Mouse (Mus musculus) limb, embryonic 15.5 days (tissue): Measurements from ENCODE around the gene Tfpi. TPM values are rescaled to one million over a fixed set of nuclear protein-coding genes. Genes with fewer than 3 reads are reported as not detected.
"Not testable (repeated sequence)": the region's sequence is repeated elsewhere in the genome, so short reads cannot be mapped to it uniquely, and the experiment has no call there.

ENCODE experiments used
- ATAC-seq: fragments of 200-750 bp; cut with Nextera tagmentation; 2 replicates; pipeline ENCODE4 v1.8.0; 2017; ENCODE audit warnings: low read depth, moderate TSS enrichment; ENCODE audit not compliant: insufficient number of reproducible peaks, low FRiP score, low TSS enrichment
- H3K27ac ChIP-seq: fragments of 300-500 bp; sonication (generic); 2 replicates; pipeline ENCODE4 v1.5.1; 2015; ENCODE audit warnings: moderate library complexity, mild to moderate bottlenecking, inconsistent platforms
- H3K27me3 ChIP-seq: fragments of 300-500 bp; sonication (generic); 2 replicates; pipeline ENCODE4 v1.6.1; 2015; ENCODE audit warnings: inconsistent platforms
- H3K36me3 ChIP-seq: fragments of 300-500 bp; sonication (generic); 2 replicates; pipeline ENCODE4 v1.6.1; 2015; ENCODE audit warnings: inconsistent platforms
- H3K4me1 ChIP-seq: fragments of 300-500 bp; sonication (generic); 2 replicates; pipeline ENCODE4 v1.6.1; 2015; ENCODE audit warnings: inconsistent platforms
- H3K4me2 ChIP-seq: fragments of 300-500 bp; sonication (generic); 2 replicates; pipeline ENCODE4 v1.6.1; 2015; ENCODE audit warnings: mild to moderate bottlenecking, inconsistent platforms
- H3K4me3 ChIP-seq: fragments of 300-500 bp; sonication (generic); 2 replicates; pipeline ENCODE4 v1.5.1; 2015; ENCODE audit warnings: mild to moderate bottlenecking, inconsistent platforms
- H3K9ac ChIP-seq: fragments of 300-500 bp; sonication (generic); 2 replicates; pipeline ENCODE4 v1.6.1; 2015; ENCODE audit warnings: inconsistent platforms
- H3K9me3 ChIP-seq: fragments of 300-500 bp; sonication (generic); 2 replicates; pipeline ENCODE4 v1.6.1; 2016; ENCODE audit warnings: inconsistent platforms
- WGBS: fragments of 180-500 bp; shearing (Covaris S2); methylation state at CpG from one replicate; pipeline ENCODE4 v1.1.7; 2015; 5-methylcytosine and 5-hydroxymethylcytosine counted together
- polyA plus RNA-seq: library from polyadenylated mRNA; unstranded; fragments of >200 nt; fragmentation: Nextera tagmentation; extraction: Ambion mirVana; gene quantifications from 2 replicates; pipeline ENCODE4 v1.2.1, GENCODE M21; 2015

Gene Tfpi
- 28.6 and 29.9 TPM in 2 replicates for polyA plus RNA-seq

DNA sequence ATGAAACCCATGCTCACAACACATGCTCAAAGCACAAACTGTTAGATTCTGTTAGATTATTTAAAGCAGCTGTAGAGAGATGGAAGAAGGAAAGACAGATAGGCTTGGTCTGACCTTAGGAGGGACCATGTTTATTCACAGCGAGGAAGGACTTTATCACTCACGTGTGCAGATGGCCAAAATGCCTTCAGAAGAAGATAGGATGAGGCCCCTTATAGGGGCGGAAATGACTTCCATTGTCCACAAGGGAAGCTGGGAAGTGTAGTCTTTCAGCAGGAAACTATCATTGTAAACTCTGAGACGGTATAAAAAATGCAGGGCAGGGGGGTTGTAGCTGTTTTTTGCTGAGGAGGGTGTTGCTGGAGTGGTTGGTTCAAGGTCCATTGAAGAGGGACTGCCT lies at the start of gene Tfpi:
Gene Tfpi, minus strand, starts transcription at position 199 of the 400 bp plus-strand sequence.
- Histone ChIP-seq H3K27me3 (no peaks in the 10 kb centered on the region), H3K9ac (no peak within 1 kb of the TSS), H3K4me1 (0 out of 2 replicates have a peak, but pooled peaks cover 3% of the 10 kb centered on the region), H3K27ac (peak within 1 kb of the TSS; percentile 22; the same call in 1 of the 2 replicates), H3K9me3 (no peaks in the 10 kb centered on the region), H3K36me3 (no peaks in the 10 kb centered on the region), H3K4me2 (peak within 1 kb of the TSS; percentile 35), H3K4me3 (peak within 1 kb of the TSS; percentile 27)
- no peak for ATAC-seq
- 44% methylated on average over 4 of the region's 4 CpGs for WGBS

GRCm38 (mm10) chr2:84526221-84526620 lies 49.6 kb upstream of the Tfpi start:
- Histone ChIP-seq H3K27ac (no peak overlapping the region), H3K36me3 (no peaks in the 10 kb centered on the region), H3K4me3 (no peak overlapping the region), H3K9me3 (no peaks in the 10 kb centered on the region), H3K4me2 (no peak overlapping the region), H3K4me1 (no peaks in the 10 kb centered on the region), H3K27me3 (no peaks in the 10 kb centered on the region), H3K9ac (no peak overlapping the region)
- no peak for ATAC-seq
- WGBS, result 54% methylated on average over 7 of the region's 7 CpGs

GRCm38 (mm10) chr2:84525806-84526205 lies 49.2 kb upstream of the Tfpi start:
- no peaks in the 10 kb centered on the region for H3K9me3 ChIP-seq
- H3K36me3 ChIP-seq, result no peaks in the 10 kb centered on the region
- ATAC-seq, result no peak
- WGBS, result 43% methylated on average over 6 of the region's 6 CpGs
- H3K4me1 ChIP-seq, result no peaks in the 10 kb centered on the region
- H3K27ac ChIP-seq, result no peak overlapping the region
- no peak overlapping the region for H3K4me3 ChIP-seq
- no peaks in the 10 kb centered on the region for H3K27me3 ChIP-seq
- H3K9ac ChIP-seq, result no peak overlapping the region
- no peak overlapping the region for H3K4me2 ChIP-seq

DNA sequence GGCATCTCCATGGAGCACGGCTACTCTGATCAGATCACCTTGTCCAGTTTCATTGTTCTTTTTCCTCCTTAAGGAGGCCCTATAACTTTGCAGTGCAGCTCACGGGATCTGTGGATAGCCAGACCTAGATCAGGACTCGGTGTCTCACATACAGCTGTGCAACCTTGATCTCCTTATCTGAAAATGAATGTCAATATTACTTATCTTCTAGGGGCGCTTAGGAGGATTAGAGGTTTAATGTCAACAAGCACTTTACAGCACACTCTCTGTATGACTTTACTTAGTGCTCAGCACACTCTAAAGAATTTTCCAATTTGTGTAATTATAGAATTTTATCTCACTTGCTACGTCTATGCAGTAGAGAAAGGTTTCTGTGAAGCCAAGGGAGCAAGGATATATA lies 48.5 kb upstream of the Tfpi start:
- H3K27ac ChIP-seq, result no peak overlapping the region

GRCm38 (mm10) chr2:84523994-84524393 lies 47.4 kb upstream of the Tfpi start:
- ATAC-seq, result no peak
- H3K9me3 ChIP-seq, result no peaks in the 10 kb centered on the region
- WGBS, result 70% methylated on average over 6 of the region's 6 CpGs
- H3K4me2 ChIP-seq, result no peak overlapping the region
- no peaks in the 10 kb centered on the region for H3K27me3 ChIP-seq
- 0 out of 2 replicates have a peak, but pooled peaks cover 3% of the 10 kb centered on the region for H3K4me1 ChIP-seq
- no peaks in the 10 kb centered on the region for H3K36me3 ChIP-seq
- H3K27ac ChIP-seq, result no peak overlapping the region
- H3K4me3 ChIP-seq, result no peak overlapping the region
- no peak overlapping the region for H3K9ac ChIP-seq

More for the DNA sequence above, 48.5 kb upstream of the Tfpi start:
- Histone ChIP-seq H3K27me3 (no peaks in the 10 kb centered on the region), H3K36me3 (no peaks in the 10 kb centered on the region), H3K4me3 (no peak overlapping the region), H3K4me1 (no peaks in the 10 kb centered on the region), H3K4me2 (no peak overlapping the region), H3K9me3 (no peaks in the 10 kb centered on the region), H3K9ac (no peak overlapping the region)
- WGBS, result 88% methylated on average over 5 of the region's 5 CpGs
- no peak for ATAC-seq

GRCm38 (mm10) chr2:84523103-84523865 lies 46.7 kb upstream of the Tfpi start:
- H3K27ac ChIP-seq, result no peak overlapping the region
- ATAC-seq, result no peak
- H3K9ac ChIP-seq, result no peak overlapping the region
- H3K4me1 ChIP-seq, result 0 out of 2 replicates have a peak, but pooled peaks cover 3% of the 10 kb centered on the region
- no peak overlapping the region for H3K4me3 ChIP-seq
- H3K9me3 ChIP-seq, result no peaks in the 10 kb centered on the region
- H3K27me3 ChIP-seq, result no peaks in the 10 kb centered on the region
- WGBS, result 65% methylated on average over 6 of the region's 6 CpGs
- H3K36me3 ChIP-seq, result no peaks in the 10 kb centered on the region
- no peak overlapping the region for H3K4me2 ChIP-seq

DNA sequence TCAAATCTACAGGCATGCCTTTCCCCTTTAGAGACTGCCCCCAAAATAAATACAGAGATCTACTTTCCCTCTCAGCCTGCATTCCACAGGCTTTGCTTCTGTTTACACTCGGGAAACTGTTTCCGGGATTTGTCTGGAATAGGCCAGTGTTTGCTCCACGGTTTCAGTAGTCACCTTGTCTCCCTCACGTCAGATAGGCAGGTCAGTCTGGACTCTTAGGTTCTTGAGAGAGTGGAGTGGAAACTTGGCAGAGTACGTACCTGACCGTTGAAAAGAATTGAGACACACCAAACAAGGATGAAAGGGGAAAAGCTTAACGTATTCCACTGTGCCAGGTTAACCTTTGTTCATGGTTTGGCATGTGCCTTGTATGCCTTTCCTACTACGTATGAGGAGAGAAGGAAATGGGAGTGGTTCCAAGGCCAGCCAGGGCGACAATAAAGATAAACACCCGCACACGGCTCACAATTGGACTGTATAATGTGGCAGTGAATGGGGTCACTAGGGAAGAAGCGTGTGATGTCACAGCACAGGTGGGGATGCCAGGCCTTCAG lies 43.0 kb upstream of the Tfpi start:
- no peaks in the 10 kb centered on the region for H3K9me3 ChIP-seq
- H3K4me3 ChIP-seq, result no peak overlapping the region
- H3K4me1 ChIP-seq, result 0 out of 2 replicates have a peak, but pooled peaks cover 3% of the 10 kb centered on the region
- ATAC-seq, result 0 out of 2 replicates have a peak, but pooled peaks have one; percentile 10
- H3K4me2 ChIP-seq, result no peak overlapping the region
- H3K27ac ChIP-seq, result no peak overlapping the region
- no peak overlapping the region for H3K9ac ChIP-seq
- 60% methylated on average over 12 of the region's 12 CpGs for WGBS
- no peaks in the 10 kb centered on the region for H3K36me3 ChIP-seq
- no peaks in the 10 kb centered on the region for H3K27me3 ChIP-seq

DNA sequence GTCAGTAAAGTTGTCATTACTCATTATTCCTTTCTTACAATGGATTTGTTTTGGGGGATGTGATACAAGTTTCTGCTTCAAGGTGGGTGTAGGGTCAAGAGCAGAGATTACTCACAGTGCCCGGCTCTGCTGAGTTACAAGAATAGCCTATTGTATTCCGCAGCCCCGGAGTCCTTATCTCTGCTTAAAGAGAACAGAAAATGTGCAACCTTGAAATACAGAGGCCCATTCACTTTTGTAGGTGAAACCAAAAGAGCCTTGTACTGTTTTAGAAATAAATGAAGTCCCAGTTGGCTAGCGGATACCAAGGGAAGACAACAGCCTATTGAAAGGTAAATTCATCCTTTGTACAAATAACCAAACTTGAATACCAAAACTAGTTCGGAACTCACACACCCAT lies 42.2 kb upstream of the Tfpi start:
- Histone ChIP-seq H3K27me3 (no peaks in the 10 kb centered on the region), H3K27ac (no peak overlapping the region)

GRCm38 (mm10) chr2:84513281-84513680 lies 36.7 kb upstream of the Tfpi start:
- H3K4me1 ChIP-seq, result no peaks in the 10 kb centered on the region
- H3K4me3 ChIP-seq, result no peak overlapping the region
- peaks cover 4% of the 10 kb centered on the region; the same call in 1 of the 2 replicates for H3K36me3 ChIP-seq
- ATAC-seq, result no peak
- H3K27me3 ChIP-seq, result no peaks in the 10 kb centered on the region
- H3K4me2 ChIP-seq, result no peak overlapping the region
- H3K9me3 ChIP-seq, result no peaks in the 10 kb centered on the region
- no peak overlapping the region for H3K9ac ChIP-seq
- H3K27ac ChIP-seq, result no peak overlapping the region
- WGBS, result 86% methylated on average over 3 of the region's 3 CpGs

More for the DNA sequence above, 42.2 kb upstream of the Tfpi start:
- Histone ChIP-seq H3K4me2 (no peak overlapping the region), H3K36me3 (no peaks in the 10 kb centered on the region), H3K4me1 (0 out of 2 replicates have a peak, but pooled peaks cover 3% of the 10 kb centered on the region), H3K9me3 (no peaks in the 10 kb centered on the region), H3K9ac (no peak overlapping the region), H3K4me3 (no peak overlapping the region)
- 70% methylated on average over 5 of the region's 5 CpGs for WGBS
- ATAC-seq, result no peak

DNA sequence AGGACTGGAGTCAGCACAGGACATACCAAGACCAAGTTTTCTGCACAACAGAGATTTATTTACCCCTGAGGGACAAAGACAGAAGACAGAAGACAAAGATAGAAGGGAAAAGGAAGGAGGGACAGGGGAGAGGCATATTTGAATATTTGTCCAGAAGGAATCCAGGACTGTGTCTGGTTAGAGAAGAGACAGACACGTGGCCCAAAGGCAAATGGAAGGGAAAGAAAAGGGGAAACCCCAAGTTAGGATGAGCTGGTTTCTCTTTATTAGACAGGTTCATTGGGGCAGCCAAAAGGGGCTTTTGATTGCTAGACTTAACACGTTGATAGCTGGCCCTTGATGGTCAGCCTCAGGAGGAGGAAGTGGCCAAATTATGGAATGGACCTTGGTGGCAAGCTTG lies 34.9 kb upstream of the Tfpi start:
- H3K9me3 ChIP-seq, result no peaks in the 10 kb centered on the region
- H3K4me2 ChIP-seq, result no peak overlapping the region
- no peak overlapping the region for H3K4me3 ChIP-seq
- H3K36me3 ChIP-seq, result peaks cover 4% of the 10 kb centered on the region; the same call in 1 of the 2 replicates
- WGBS, result 64% methylated on average over 2 of the region's 2 CpGs
- H3K27me3 ChIP-seq, result no peaks in the 10 kb centered on the region
- no peak overlapping the region for H3K9ac ChIP-seq
- H3K27ac ChIP-seq, result no peak overlapping the region
- no peak for ATAC-seq
- H3K4me1 ChIP-seq, result no peaks in the 10 kb centered on the region

DNA sequence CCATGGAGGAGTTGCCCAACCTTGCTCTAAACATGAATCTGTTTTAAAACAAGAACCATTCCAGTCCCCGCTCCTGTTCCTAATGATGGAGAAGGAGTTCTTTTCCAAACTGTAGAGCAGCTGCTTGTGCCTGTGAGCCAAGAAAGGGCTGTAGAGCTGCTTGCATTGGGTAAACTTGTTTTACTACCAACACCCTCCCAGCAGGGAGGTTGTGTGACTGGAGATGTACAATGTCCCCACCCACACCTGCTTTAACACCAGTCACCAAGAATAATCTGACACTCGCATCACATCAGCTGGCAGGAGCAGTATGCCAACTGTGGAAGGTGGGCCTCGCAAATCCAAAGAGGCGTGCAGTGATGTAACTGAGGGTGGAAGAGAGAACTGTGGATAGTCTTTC lies 34.5 kb upstream of the Tfpi start:
- Histone ChIP-seq H3K9me3 (no peaks in the 10 kb centered on the region), H3K4me3 (no peak overlapping the region), H3K27ac (no peak overlapping the region), H3K9ac (no peak overlapping the region), H3K4me1 (no peaks in the 10 kb centered on the region), H3K27me3 (no peaks in the 10 kb centered on the region), H3K4me2 (no peak overlapping the region), H3K36me3 (peaks cover 4% of the 10 kb centered on the region; the same call in 1 of the 2 replicates)
- ATAC-seq, result no peak
- 83% methylated on average over 4 of the region's 4 CpGs for WGBS

DNA sequence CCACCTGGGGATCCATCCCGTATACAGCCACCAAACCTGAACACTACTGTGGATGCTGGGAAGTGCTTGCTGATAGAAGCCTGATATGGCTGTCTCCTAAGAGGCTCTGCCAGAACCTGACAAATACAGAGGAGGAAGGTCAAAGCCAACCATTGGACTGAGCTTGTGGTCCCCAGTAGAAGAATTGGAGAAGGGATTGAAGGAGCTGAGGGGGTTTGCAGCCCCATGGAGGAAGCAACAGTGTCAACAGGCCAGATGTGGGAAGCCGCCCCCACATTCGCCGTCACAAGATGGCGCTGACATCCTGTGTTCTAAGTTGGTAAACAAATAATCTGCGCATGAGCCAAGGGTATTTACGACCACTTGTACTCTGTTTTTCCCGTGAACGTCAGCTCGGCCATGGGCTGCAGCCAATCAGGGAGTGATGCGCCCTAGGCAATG lies 28.4 kb upstream of the Tfpi start:
- H3K4me1 ChIP-seq, H3K4me3 ChIP-seq, ATAC-seq, H3K9ac ChIP-seq, H3K27me3 ChIP-seq, H3K36me3 ChIP-seq, H3K9me3 ChIP-seq: not testable (repeated sequence)
- H3K4me2 ChIP-seq, result peak overlapping the region; percentile 22; the same call in 1 of the 2 replicates
- H3K27ac ChIP-seq, result 0 out of 2 replicates have a peak overlapping the region, but pooled peaks have one; percentile 43
- WGBS, result 36% methylated on average over 6 of the region's 11 CpGs
